Mouse (Mus musculus) CH12.LX (cell line): Measurements from ENCODE around the gene Tnpo1. TPM values are rescaled to one million over a fixed set of nuclear protein-coding genes. Genes with fewer than 3 reads are reported as not detected.
A peak's percentile ranks its signal among the peaks of the same experiment; 100 is the strongest.

Experiments
- DNase-seq: peaks from one replicate; pipeline ENCODE4 v3.0.0-alpha.2; 2013; ENCODE audit errors: extremely low read depth
- H3K27ac ChIP-seq: 2 replicates; pipeline ENCODE4 v1.5.1; 2012; ENCODE audit warnings: low read depth, mild to moderate bottlenecking, control low read depth, moderate library complexity; ENCODE audit not compliant: insufficient read depth
- H3K27me3 ChIP-seq: replicated peaks from 2 replicates; pipeline ENCODE3; 2012; ENCODE audit warnings: inconsistent platforms
- H3K36me3 ChIP-seq, 2 experiments: replicated peaks in 1 of 2; 2 replicates each; pipeline versions ENCODE3 to v1.6.1; 2012; ENCODE audit warnings: inconsistent platforms in 1 of 2, low read length in 1 of 2, mild to moderate bottlenecking in 1 of 2, mixed read lengths in 1 of 2, moderate library complexity in 1 of 2; ENCODE audit not compliant: control insufficient read depth in 1 of 2, insufficient read depth in 1 of 2
- H3K4me1 ChIP-seq, 2 experiments: 2 replicates each; pipeline ENCODE4 v1.6.1; 2012; ENCODE audit warnings: inconsistent platforms in 1 of 2, moderate library complexity in 1 of 2; ENCODE audit not compliant: insufficient read depth in 2 of 2, control insufficient read depth in 1 of 2
- H3K4me2 ChIP-seq: 2 replicates; pipeline ENCODE4 v1.6.1; 2012; ENCODE audit warnings: low read depth, mild to moderate bottlenecking, control low read depth; ENCODE audit not compliant: poor library complexity, insufficient read depth, severe bottlenecking
- H3K4me3 ChIP-seq, 3 experiments: fragments of 150-350 bp in 1 of 3; sonication (generic) in 1 of 3; replicated peaks in 1 of 3; 2 replicates each; pipeline versions ENCODE3 to v1.5.1; 2011 to 2012; ENCODE audit warnings: low read depth in 2 of 3, low read length in 2 of 3, mild to moderate bottlenecking in 2 of 3, moderate library complexity in 2 of 3, control low read depth in 1 of 3, improper control_type of control experiment in 1 of 3, inconsistent platforms in 1 of 3, mixed read lengths in 1 of 3; ENCODE audit not compliant: poor library complexity in 1 of 3
- H3K79me2 ChIP-seq: replicated peaks from 2 replicates; pipeline ENCODE4 v1.6.1; 2012; ENCODE audit warnings: mild to moderate bottlenecking, moderate library complexity; ENCODE audit not compliant: control insufficient read depth, poor library complexity, insufficient read depth, severe bottlenecking; ENCODE audit errors: extremely low read depth
- H3K9ac ChIP-seq: 2 replicates; pipeline ENCODE4 v1.6.1; 2012; ENCODE audit warnings: low read depth, mild to moderate bottlenecking, control low read depth, moderate library complexity; ENCODE audit not compliant: insufficient read depth
- H3K9me3 ChIP-seq: replicated peaks from 2 replicates; pipeline ENCODE3; 2012; ENCODE audit warnings: low read length, inconsistent platforms, mixed read lengths
- CHD1 ChIP-seq: IDR thresholded peaks from 2 replicates; pipeline ENCODE4 v1.6.1; 2012; ENCODE audit warnings: low read depth, low read length, improper control_type of control experiment, inconsistent platforms
- CTCF ChIP-seq, 2 experiments: IDR thresholded peaks in 1 of 2; conservative IDR thresholded peaks in 1 of 2; 2 replicates each; pipeline ENCODE4 v1.5.1; 2011 to 2012; ENCODE audit warnings: low read depth in 2 of 2, low read length in 2 of 2, improper control_type of control experiment in 1 of 2, inconsistent platforms in 1 of 2, mild to moderate bottlenecking in 1 of 2, moderate library complexity in 1 of 2
- ETS1 ChIP-seq: conservative IDR thresholded peaks from 2 replicates; pipeline ENCODE4 v1.6.1; 2012; ENCODE audit warnings: low read depth, mild to moderate bottlenecking, inconsistent platforms, low read length, improper control_type of control experiment, moderate library complexity
- HCFC1 ChIP-seq: IDR thresholded peaks from 2 replicates; pipeline ENCODE4 v1.6.1; 2012; ENCODE audit warnings: low read depth, mild to moderate bottlenecking, inconsistent platforms, low read length, improper control_type of control experiment
- JUN ChIP-seq: IDR thresholded peaks from 2 replicates; pipeline ENCODE4 v1.6.1; 2011; ENCODE audit warnings: low read depth, mild to moderate bottlenecking, low read length, improper control_type of control experiment, moderate library complexity; ENCODE audit not compliant: insufficient read depth
- KAT2A ChIP-seq: IDR thresholded peaks from 2 replicates; pipeline ENCODE4 v1.6.1; 2012; ENCODE audit warnings: low read length, improper control_type of control experiment, inconsistent platforms; ENCODE audit not compliant: insufficient replicate concordance
- MAX ChIP-seq: IDR thresholded peaks from 2 replicates; pipeline ENCODE4 v1.6.1; 2011; ENCODE audit warnings: low read length, improper control_type of control experiment
- MEF2A ChIP-seq: IDR thresholded peaks from 2 replicates; pipeline ENCODE4 v1.6.1; 2014; ENCODE audit warnings: low read depth, mild to moderate bottlenecking, inconsistent platforms, low read length, improper control_type of control experiment, borderline replicate concordance
- MXI1 ChIP-seq: IDR thresholded peaks from 2 replicates; pipeline ENCODE4 v1.6.1; 2011; ENCODE audit warnings: mild to moderate bottlenecking, low read depth, low read length, improper control_type of control experiment
- POLR2A ChIP-seq: IDR thresholded peaks from 2 replicates; pipeline ENCODE4 v1.6.1; 2011; ENCODE audit warnings: low read depth, mild to moderate bottlenecking, improper control_type of control experiment, low read length
- POLR2AphosphoS2 ChIP-seq: IDR thresholded peaks from 2 replicates; pipeline ENCODE4 v1.6.1; 2011; ENCODE audit warnings: low read depth, low read length, improper control_type of control experiment
- SIN3A ChIP-seq: IDR thresholded peaks from 2 replicates; pipeline ENCODE4 v1.6.1; 2012; ENCODE audit warnings: low read length, improper control_type of control experiment, inconsistent platforms
- SMC3 ChIP-seq: IDR thresholded peaks from 2 replicates; pipeline ENCODE4 v1.6.1; 2011; ENCODE audit warnings: low read depth, low read length, improper control_type of control experiment
- TBP ChIP-seq: conservative IDR thresholded peaks from 2 replicates; pipeline ENCODE4 v1.6.1; 2011; ENCODE audit warnings: low read depth, low read length, improper control_type of control experiment
- TCF12 ChIP-seq: IDR thresholded peaks from 2 replicates; pipeline ENCODE4 v1.6.1; 2014; ENCODE audit warnings: low read depth, mild to moderate bottlenecking, inconsistent platforms, low read length, improper control_type of control experiment
- UBTF ChIP-seq: IDR thresholded peaks from 2 replicates; pipeline ENCODE4 v1.6.1; 2012; ENCODE audit warnings: low read depth, mild to moderate bottlenecking, inconsistent platforms, low read length, improper control_type of control experiment, moderate library complexity
- USF2 ChIP-seq: conservative IDR thresholded peaks from 2 replicates; pipeline ENCODE4 v1.6.1; 2011; ENCODE audit warnings: low read depth, low read length, improper control_type of control experiment
- ZNF384 ChIP-seq: IDR thresholded peaks from 2 replicates; pipeline ENCODE4 v1.6.1; 2012; ENCODE audit warnings: low read depth, low read length, improper control_type of control experiment, inconsistent platforms
- dilution Hi-C: fragments of 300-500 bp; cut with MboI; formaldehyde crosslinking; loops from 2 replicates; pipeline ENCODE4 v1.14.3; 2020; ENCODE audit warnings: low sequenced_read_pairs; ENCODE audit not compliant: extremely low pct_unique_long_range_greater_than_20kb, extremely low pct_ligation_motif_present
- in situ Hi-C: fragments of 300-500 bp; cut with MboI; formaldehyde crosslinking; loops from 3 replicates; pipeline ENCODE4 v1.14.3; 2019; ENCODE audit warnings: low sequenced_read_pairs, low pct_ligation_motif_present, low pct_unique_long_range_greater_than_20kb, mixed read lengths
- polyA plus RNA-seq: library from polyadenylated mRNA; unstranded; fragments of >175 nt; gene quantifications from 2 replicates; pipeline ENCODE4 v1.2.1, GENCODE M21; 2012; ENCODE audit warnings: low read depth; ENCODE audit not compliant: insufficient read length
- total RNA-seq, 2 experiments: library from RNA; depleted of rRNA; stranded (reverse); fragments of 300-350 nt in 1 of 2; fragments of >200 nt in 1 of 2; gene quantifications; 2 replicates each; pipeline ENCODE4 v1.2.3; 2012 to 2014

Tnpo1 gene
- total and polyA plus RNA-seq, 3 experiments = 93.6 to 105 (median 95.9) TPM

DNA sequence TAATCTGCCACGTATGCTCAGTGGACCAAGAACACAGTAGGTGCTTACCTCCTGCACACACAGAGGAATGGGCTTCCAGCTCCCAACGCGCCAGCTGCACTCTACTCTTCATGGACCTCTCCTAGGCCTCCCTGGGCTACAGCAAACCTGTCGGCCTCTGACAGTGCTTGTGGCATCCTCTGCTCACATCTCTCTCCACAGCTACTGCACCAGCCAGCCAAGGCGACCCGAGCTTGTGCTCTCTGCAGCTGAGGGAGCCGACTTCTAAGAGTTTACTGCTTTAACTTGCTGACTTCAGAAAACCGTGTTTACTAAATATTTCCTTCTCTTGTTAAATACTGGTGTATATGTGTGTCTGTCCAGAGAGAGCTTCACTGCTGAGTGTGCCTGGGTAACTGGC is 6.5 kb downstream of the Tnpo1 start (continued):
- TF ChIP-seq POLR2A (no peak), ETS1 (no peak)

DNA sequence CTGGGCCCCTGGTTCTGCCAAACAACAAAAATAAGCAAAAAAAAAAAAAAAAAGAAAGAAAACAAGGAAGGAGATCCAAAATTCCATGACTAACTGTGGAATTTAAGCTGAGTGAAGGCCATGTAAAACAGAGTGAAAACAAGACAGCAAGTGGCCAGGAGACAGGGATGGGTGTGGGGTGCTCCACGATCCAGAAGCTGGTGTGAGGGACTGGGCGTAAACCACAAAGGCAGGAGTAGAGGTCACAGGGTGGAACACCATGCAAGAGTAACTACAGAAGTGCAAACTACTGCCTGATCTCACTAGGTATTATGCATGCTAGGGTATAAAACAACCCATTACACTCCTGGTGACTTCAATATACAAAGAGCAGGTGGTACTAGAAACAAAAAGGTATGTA is 8.3 kb downstream of the Tnpo1 start:
- no peak for DNase-seq
- 0 out of 2 replicates have a peak, but pooled peaks have one; percentile 58 for TF ChIP-seq TBP
- no peak for TF ChIP-seq MEF2A
- peaks cover 12 to 52% of the 10 kb centered on the region in 2 experiments for H3K4me1 ChIP-seq
- H3K27ac ChIP-seq = no peak overlapping the region
- no peaks in the 10 kb centered on the region for H3K27me3 ChIP-seq
- in situ Hi-C loops (no loop called here), dilution Hi-C loops (no loop called here)
- no peak overlapping the region for H3K4me3 ChIP-seq
- peaks cover 2% of the 10 kb centered on the region; the same call in 1 of the 2 replicates for H3K79me2 ChIP-seq
- H3K9ac ChIP-seq = no peak overlapping the region
- peaks cover 0 to 44% of the 10 kb centered on the region in 2 experiments for H3K36me3 ChIP-seq
- no peaks in the 10 kb centered on the region for H3K9me3 ChIP-seq
- H3K4me2 ChIP-seq = no peak overlapping the region

DNA sequence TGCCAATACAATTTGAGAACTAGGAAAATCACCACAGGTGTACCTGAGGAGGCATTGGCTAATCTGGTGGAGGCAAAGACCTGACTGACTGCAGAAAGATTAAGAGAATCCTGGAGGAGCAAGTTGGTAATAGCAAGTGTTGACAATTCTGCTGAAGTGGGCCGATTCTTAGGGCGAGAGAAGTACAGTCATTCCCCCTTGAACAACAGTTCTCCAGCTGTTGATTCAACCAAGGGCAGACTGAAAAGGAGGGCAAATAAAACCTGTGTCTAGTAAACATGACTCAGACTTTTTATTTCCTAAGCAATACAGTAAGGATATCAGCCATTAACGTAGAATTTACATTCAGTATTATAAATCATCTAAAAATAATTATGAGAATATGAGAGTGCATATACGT is 10.6 kb downstream of the Tnpo1 start:
- Histone ChIP-seq H3K4me3 (no peak overlapping the region), H3K79me2 (peaks cover 8% of the 10 kb centered on the region; the same call in 1 of the 2 replicates), H3K27ac (no peak overlapping the region), H3K4me2 (no peak overlapping the region), H3K36me3 (peaks cover 0 to 29% of the 10 kb centered on the region in 2 experiments), H3K9me3 (no peaks in the 10 kb centered on the region), H3K4me1 (peaks cover 12 to 60% of the 10 kb centered on the region in 2 experiments), H3K27me3 (no peaks in the 10 kb centered on the region), H3K9ac (no peak overlapping the region)
- in situ Hi-C loops = no loop called here
- no peak for TF ChIP-seq SMC3
- TF ChIP-seq KAT2A = no peak
- no peak for TF ChIP-seq SIN3A
- no peak for TF ChIP-seq CTCF (conservative IDR thresholded peaks at IDR 0.05 in 1 of 2, IDR thresholded peaks at IDR 0.05 in 1 of 2; ENCODE audit: low read depth in 2 of 2, low read length in 2 of 2)
- no peak for TF ChIP-seq MEF2A
- TF ChIP-seq TCF12 = no peak
- TF ChIP-seq MXI1 = no peak
- TF ChIP-seq MAX = no peak
- TF ChIP-seq POLR2A = no peak
- no peak for TF ChIP-seq CHD1
- no peak for TF ChIP-seq HCFC1
- no peak for TF ChIP-seq ZNF384
- TF ChIP-seq UBTF = no peak
- no peak for TF ChIP-seq JUN
- no peak for TF ChIP-seq USF2
- TF ChIP-seq POLR2AphosphoS2 = no peak
- dilution Hi-C loops = no loop called here
- no peak for DNase-seq
